Mouse (Mus musculus): ENCODE data around the gene Cep19. TPM values are rescaled to one million over a fixed set of nuclear protein-coding genes. Genes with fewer than 3 reads are reported as not detected.

Gene Cep19
- total and polyA plus RNA-seq, 3 experiments, result 8.0 to 33.1 (median 15.4) TPM

- no peak for DNase-seq
Observed at GRCm38 (mm10) chr16:32107342-32108045, 7.9 kb downstream of the Cep19 start.

DNA sequence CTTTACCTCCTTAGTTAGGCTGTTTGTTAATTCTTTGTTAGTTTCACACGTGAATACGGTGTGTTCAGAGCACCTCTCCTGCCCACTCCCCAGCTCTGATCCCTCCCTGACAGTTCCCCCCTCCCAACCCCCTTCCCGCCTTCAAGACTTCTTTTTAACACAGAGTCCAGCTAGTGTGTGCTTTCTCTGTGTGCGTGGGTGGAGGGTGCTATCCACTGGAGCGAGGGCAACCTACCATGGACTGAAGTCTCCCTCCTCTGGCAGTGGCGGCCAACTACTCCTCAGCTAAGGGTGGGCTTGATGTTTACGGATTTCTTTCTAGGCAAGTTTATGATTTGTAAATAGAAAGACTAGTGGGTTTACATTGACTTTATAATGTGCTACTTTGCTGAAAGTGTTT is 8.6 kb downstream of the Cep19 start:
- no peak for DNase-seq

DNA sequence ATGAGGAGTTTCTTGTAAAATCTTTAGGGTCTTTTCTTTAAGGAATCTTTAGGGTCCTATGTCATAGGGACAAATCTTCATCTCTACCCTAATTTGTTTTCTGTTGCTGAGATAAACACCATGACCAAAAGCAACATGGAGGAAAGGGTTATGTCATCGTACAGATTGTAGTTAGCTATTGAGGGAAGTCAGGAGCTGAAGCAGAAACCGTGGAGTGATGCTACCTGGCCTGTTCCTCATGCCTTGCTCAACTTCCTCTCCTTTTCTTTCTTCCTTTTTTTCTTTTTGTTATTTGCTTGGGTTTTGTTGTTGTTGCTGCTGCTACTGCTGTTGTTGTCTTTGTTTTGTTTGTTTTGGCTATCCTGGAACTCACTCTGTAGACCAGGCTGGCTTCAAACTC is 9.0 kb downstream of the Cep19 start:
- no peak for DNase-seq

DNA sequence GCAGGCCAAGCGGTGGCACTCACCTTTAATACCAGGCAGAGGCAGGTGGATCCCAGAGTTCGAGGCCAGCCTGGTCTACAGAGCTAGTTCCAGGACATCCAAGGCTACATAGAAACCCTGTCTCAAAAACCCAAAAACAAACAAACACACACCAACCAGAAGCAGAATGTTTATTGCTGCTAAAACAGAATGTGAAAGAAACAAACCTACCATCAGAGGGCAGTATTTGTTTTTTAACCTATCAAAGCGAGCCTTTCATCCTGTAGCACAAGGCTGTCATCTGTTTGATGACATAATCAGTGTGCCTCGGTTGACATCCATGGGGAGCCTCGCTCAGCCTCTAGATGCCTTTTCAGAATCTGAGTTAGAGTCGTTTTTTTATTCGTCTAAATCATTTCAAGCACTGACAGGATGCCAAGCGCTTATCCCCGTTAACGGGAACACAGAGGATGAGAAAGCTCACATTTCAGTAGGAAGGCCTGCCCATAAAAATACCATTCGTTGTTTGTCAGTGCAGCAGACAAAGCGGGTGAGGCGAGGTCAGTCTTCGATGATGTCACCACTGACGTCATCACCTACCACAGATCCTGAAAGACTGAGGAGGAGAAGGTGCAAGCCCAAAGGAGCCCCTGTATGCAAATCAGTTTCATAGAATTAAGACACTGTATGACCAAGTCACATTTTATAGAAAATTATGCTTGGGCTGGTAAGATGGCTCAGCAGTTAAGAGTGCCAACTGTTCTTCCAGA is 11.5 kb downstream of the Cep19 start:
- DNase-seq, result peak; percentile 31

GRCm38 (mm10) chr16:32113541-32114218 is 14.1 kb downstream of the Cep19 start:
- DNase-seq, result peak; percentile 54

- no peak for DNase-seq
Observed at GRCm38 (mm10) chr16:32114406-32114805, 14.8 kb downstream of the Cep19 start.

GRCm38 (mm10) chr16:32114968-32115695 is 15.5 kb downstream of the Cep19 start:
- DNase-seq, result peak; percentile 83

- no peak for DNase-seq
Observed at GRCm38 (mm10) chr16:32115781-32116180, 16.2 kb downstream of the Cep19 start.

- DNase-seq, result no peak
Observed at GRCm38 (mm10) chr16:32116186-32116585, 16.6 kb downstream of the Cep19 start.

DNA sequence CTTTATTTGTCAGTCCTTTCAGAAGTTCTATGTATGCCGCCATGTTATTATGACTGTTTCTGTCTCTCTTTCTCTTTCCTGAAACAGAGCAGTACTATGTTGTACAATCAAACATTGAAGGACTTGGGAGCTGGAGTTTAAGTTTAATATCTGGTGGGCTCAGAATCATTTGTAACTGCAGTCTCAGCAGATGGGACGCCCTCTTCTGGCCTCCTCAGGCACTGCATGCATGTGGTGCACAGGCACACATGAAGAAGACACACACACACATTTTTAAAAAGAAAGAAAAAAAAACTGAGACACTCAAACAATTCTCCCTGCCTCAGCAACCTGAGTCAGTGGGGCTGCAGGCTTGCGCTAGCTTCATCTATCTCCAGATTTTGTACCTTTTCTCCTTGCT is 20.9 kb downstream of the Cep19 start:
- no peak for DNase-seq

DNA sequence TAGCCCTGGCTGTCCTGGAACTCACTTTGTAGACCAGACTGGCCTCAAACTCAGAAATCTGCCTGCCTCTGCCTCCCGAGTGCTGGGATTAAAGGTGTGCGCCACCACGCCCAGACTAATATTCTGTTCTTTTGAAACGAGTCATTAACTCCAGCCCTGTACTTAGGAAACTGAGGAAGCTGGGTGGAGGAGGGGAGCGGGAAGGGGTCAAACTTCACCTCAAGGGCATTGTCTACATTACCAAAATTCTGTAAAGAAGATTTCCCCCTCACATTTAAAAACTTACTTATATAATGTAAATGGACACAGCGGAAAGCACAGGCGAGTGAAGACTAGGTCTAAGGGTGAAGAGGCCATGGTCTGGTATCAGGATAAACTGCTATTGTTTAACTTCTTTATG is 24.4 kb downstream of the Cep19 start:
- no peak for DNase-seq

DNA sequence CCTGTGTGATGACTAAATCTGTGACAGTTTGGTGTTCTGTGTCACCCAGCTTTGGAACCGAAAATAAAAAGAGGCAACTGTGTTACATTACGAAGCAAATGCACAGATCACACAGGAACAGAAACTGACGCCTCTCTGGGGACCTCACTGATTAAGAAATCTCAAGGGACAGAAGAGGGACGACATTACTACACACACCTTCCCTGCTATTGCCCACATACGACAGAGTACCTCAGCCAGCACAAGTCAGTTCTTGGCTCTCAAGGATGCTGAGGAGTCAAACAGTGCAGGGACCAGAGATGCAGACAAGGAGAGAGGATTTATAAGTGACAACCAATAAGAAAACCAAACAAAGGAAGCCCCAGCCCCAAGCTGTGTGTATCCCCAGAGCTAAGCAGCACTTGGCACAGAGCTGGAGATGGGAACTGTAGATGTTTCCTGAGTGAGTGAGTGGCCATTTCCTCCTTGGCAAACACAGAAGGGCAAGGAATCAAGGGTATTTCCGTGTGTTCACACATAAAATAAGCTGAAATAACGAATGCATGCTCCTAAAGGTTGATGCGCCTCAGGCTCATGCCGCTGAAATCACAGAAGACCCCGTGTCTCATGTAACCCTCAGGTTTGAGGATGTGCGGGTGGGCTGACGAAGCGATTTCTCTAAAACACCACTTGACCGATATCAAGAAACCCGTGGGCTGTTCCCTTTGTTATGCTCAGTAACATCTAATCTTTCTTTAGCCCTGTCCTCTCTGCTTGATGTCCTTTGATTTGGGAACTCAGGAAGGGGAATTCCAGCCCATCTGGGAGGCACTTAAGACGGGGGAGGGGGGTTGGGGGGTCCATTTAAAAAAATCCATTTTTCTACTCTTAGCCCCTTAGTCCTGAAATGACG is 25.1 kb downstream of the Cep19 start:
- DNase-seq, result peak; percentile 27

GRCm38 (mm10) chr16:32125364-32125763 is 25.8 kb downstream of the Cep19 start:
- no peak for DNase-seq

DNA sequence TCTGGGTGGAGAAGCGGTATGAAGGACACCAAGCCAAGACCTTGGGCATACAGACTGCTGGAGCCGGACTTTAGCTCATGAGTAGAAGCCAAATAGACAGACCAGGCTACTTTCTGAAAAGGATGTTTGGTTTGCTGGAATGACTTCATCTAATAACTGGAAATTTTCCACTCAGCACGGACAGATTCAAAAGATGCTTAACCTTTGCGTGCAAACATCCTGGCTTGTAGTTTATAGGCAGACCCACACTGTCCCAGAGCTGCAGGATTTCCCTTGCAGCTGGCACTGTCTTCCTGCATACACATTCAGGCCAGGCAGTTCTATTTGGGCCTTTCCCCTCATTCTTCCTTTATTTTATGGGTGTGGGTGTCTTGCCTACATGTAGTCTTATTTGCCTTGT is 27.4 kb downstream of the Cep19 start:
- DNase-seq, result peak; percentile 23

DNA sequence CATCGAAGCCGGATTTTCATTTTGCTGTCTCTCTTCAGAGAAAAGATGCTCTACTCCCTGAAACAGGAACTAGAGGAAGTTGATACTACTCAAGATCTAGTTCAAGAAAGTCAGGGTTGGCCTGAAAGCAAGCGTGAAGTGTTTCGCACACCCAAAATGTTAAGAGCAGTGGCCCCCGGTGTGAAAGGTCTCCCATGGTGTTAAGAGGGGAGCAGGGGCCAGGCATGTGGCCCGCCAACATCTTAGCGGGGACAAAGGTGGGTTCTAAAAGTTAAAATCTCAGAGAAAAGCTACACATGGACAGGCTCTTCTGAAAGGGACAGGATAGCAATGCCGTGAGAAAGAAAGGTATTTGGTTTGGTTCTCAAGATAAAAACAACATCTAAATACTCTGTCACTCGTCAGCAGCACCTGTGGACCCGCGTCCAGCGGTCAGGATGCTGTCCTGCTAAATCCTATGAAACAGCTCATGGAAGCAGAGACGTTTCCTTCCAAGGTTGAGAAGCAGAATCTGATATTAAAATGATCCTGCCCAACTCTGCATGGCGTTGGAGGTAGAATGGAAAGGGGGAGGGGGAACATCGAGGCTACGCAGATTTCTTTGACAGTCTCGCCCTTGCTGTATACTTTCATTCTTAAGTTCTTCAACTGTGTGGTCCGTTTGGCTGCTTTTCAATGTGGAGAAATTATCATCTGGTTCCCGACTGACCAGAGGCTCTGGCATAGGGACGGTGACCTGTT is 30.0 kb downstream of the Cep19 start:
- DNase-seq, result no peak

DNA sequence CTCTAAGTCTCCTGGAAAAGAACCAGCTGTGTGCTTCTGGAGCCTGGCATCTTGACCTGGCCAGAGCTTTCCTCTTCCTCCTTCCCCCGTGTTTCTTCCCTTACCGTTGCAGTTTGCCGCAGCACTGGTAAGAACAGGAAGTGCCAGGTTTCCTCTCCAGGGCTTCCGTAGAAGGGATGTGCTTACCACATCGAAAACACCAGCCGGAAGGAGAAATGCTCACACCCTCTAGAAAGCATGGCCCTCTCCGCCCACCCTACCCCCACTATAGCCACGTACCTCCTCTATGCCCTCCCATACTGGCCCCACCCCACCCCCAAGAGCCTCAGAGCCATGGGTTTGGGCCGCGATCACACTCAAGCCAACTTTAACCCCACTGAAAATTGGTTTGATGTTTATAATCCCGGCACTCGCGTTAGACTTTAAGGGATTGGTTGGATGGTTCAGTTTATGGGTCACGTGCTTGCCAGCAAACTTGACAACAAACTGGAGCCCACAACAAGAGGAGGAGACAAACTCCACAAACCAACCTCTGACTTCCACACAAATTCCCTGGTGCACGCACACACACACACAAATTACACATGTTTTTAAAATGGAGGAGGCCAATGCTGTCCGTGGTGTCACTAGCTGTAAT is 30.7 kb downstream of the Cep19 start:
- peak; percentile 51 for DNase-seq

DNA sequence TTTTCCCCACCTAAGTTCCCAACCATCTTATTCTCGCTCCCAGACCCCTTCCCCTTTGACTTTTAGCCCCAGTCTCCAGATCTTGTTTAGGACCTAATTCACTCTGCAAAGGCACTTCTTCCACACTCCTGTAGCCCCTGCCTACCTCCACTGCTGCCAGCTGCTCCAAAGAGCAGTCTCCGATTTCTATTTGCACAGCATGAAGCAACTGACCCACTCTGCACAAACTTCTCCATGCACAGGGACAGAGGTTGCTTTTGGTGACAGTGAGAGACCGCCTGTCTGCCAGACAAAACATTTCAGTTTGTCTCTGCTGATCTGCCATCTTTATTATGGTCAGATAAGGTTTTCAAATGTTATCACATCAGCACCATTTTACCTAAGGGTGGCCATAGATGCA is 33.5 kb downstream of the Cep19 start:
- no peak for DNase-seq

GRCm38 (mm10) chr16:32135842-32136357 is 36.3 kb downstream of the Cep19 start:
- no peak for DNase-seq

GRCm38 (mm10) chr16:32138954-32139353 is 39.4 kb downstream of the Cep19 start:
- no peak for DNase-seq

GRCm38 (mm10) chr16:32143766-32144165 is 44.2 kb downstream of the Cep19 start:
- no peak for DNase-seq
